Mouse (Mus musculus) midbrain, embryonic 12.5 days (tissue): Measurements from ENCODE around the gene Ipcef1. TPM values are rescaled to one million over a fixed set of nuclear protein-coding genes. Genes with fewer than 3 reads are reported as not detected.

Experiments used
- ATAC-seq: fragments of 200-750 bp; cut with Nextera tagmentation; 2 replicates; pipeline ENCODE4 v1.8.0; 2017; ENCODE audit warnings: low read depth, moderate TSS enrichment, moderate library complexity; ENCODE audit not compliant: low FRiP score
- H3K27ac ChIP-seq: fragments of 300-500 bp; sonication (generic); replicated peaks from 2 replicates; pipeline ENCODE4 v1.5.1; 2016; ENCODE audit warnings: mild to moderate bottlenecking
- H3K27me3 ChIP-seq: fragments of 300-500 bp; sonication (generic); 2 replicates; pipeline ENCODE4 v1.6.1; 2016; ENCODE audit warnings: mild to moderate bottlenecking
- H3K36me3 ChIP-seq: fragments of 300-500 bp; sonication (generic); 2 replicates; pipeline ENCODE4 v1.6.1; 2016
- H3K4me1 ChIP-seq: fragments of 300-500 bp; sonication (generic); 2 replicates; pipeline ENCODE4 v1.6.1; 2016
- H3K4me2 ChIP-seq: fragments of 300-500 bp; sonication (generic); replicated peaks from 2 replicates; pipeline ENCODE4 v1.6.1; 2016; ENCODE audit warnings: mild to moderate bottlenecking, moderate library complexity
- H3K4me3 ChIP-seq: fragments of 300-500 bp; sonication (generic); 2 replicates; pipeline ENCODE4 v1.5.1; 2016; ENCODE audit warnings: mild to moderate bottlenecking
- H3K9ac ChIP-seq: fragments of 300-500 bp; sonication (generic); replicated peaks from 2 replicates; pipeline ENCODE4 v1.6.1; 2016; ENCODE audit warnings: mild to moderate bottlenecking, moderate library complexity
- H3K9me3 ChIP-seq: fragments of 300-500 bp; sonication (generic); 2 replicates; pipeline ENCODE4 v1.6.1; 2016; ENCODE audit warnings: mild to moderate bottlenecking
- WGBS: fragments of 180-500 bp; shearing (Covaris S2); methylation state at CpG from one replicate; pipeline ENCODE4 v1.1.7; 2016; 5-methylcytosine and 5-hydroxymethylcytosine counted together
- polyA plus RNA-seq: library from polyadenylated mRNA; unstranded; fragments of >200 nt; fragmentation: Nextera tagmentation; extraction: Ambion mirVana; gene quantifications from 2 replicates; pipeline ENCODE4 v1.2.1, GENCODE M21; 2016

Gene Ipcef1
- polyA plus RNA-seq, 1 experiment from 2014 or later, result 0.56 TPM

DNA sequence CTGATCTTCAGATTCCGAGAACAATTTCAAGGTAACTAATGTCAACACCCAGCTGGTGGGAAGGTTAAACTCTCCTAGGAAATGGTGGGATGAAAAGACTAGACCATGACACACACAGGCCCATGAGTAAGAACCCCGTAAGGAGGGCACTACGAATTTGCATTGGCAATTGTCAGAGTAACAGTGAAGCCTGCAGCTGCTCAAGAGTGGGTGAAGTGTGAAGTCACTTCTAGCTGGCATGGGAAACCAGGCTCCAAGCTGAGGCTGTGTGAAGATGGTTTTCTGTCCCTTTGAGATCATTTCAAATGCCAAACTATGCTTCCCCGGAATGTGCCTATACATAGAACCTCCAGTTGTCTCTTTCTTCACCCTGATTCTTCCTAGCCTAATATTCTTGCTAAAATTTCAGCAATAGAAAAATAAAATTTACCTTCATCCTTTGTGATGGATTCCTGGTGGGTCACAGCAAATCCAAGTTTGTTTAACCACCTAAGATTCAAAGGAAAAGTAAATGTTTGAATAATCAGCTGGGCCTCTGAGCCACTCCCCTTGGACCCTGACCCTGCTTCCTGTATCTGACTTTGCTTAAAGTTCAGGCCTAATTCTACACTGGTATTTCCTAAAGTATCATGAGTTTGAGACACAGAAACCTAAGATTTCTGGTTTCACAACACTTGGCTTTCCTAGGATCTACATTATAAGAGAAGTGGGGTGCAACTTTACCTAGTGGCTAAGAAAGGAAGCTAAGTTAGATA lies 115.4 kb downstream of the Ipcef1 start:
- Histone ChIP-seq H3K27me3 (no peaks in the 10 kb centered on the region), H3K4me2 (no peak overlapping the region), H3K9ac (no peak overlapping the region), H3K27ac (no peak overlapping the region), H3K4me1 (no peaks in the 10 kb centered on the region), H3K9me3 (no peaks in the 10 kb centered on the region), H3K36me3 (no peaks in the 10 kb centered on the region), H3K4me3 (no peak overlapping the region)
- WGBS, result 89% methylated on average over 4 of the region's 4 CpGs
- no peak for ATAC-seq

- no peaks in the 10 kb centered on the region for H3K9me3 ChIP-seq
- no peaks in the 10 kb centered on the region for H3K36me3 ChIP-seq
- H3K27me3 ChIP-seq, result no peaks in the 10 kb centered on the region
- ATAC-seq, result no peak
- no peaks in the 10 kb centered on the region for H3K4me1 ChIP-seq
- H3K4me3 ChIP-seq, result no peak overlapping the region
- 72% methylated on average over 3 of the region's 3 CpGs for WGBS
- no peak overlapping the region for H3K9ac ChIP-seq
- no peak overlapping the region for H3K4me2 ChIP-seq
- no peak overlapping the region for H3K27ac ChIP-seq
Observed at GRCm38 (mm10) chr10:6934776-6935175, 117.5 kb downstream of the Ipcef1 start.

GRCm38 (mm10) chr10:6930889-6931288 lies 121.4 kb downstream of the Ipcef1 start:
- H3K36me3 ChIP-seq, result no peaks in the 10 kb centered on the region
- H3K9ac ChIP-seq, result no peak overlapping the region
- ATAC-seq, result no peak
- no peaks in the 10 kb centered on the region for H3K27me3 ChIP-seq
- H3K4me2 ChIP-seq, result no peak overlapping the region
- no peak overlapping the region for H3K27ac ChIP-seq
- H3K4me1 ChIP-seq, result no peaks in the 10 kb centered on the region
- H3K4me3 ChIP-seq, result no peak overlapping the region
- H3K9me3 ChIP-seq, result no peaks in the 10 kb centered on the region
- WGBS, result 78% methylated on average over 2 of the region's 2 CpGs

DNA sequence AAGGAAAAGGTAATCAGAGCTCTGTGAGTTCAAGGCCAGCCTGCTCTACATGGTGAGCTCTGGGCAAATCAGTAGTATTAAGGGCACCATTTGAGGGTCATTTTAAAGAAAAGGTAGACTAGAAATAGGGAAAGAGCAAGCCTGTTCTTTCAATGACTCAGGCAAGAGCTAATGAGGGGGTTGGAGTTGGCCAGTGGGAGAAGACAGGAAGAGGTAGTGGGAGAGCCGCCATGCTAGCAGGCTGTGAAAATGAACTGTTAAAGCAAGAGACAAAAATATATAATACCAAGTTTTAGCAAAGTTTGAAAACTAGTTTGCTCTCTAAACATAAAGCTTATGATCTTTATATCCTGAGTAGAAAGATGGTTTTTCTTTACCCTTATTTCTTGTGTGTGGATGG lies 121.9 kb downstream of the Ipcef1 start:
- H3K4me2 ChIP-seq, result no peak overlapping the region
- no peaks in the 10 kb centered on the region for H3K36me3 ChIP-seq
- no peaks in the 10 kb centered on the region for H3K9me3 ChIP-seq
- H3K9ac ChIP-seq, result no peak overlapping the region
- ATAC-seq, result no peak
- 85% methylated on average over 1 of the region's 1 CpGs for WGBS
- no peak overlapping the region for H3K4me3 ChIP-seq
- H3K27ac ChIP-seq, result no peak overlapping the region
- no peaks in the 10 kb centered on the region for H3K27me3 ChIP-seq
- no peaks in the 10 kb centered on the region for H3K4me1 ChIP-seq

GRCm38 (mm10) chr10:6928905-6929304 lies 123.4 kb downstream of the Ipcef1 start:
- 68% methylated on average over 1 of the region's 1 CpGs for WGBS
- no peaks in the 10 kb centered on the region for H3K9me3 ChIP-seq
- ATAC-seq, result no peak
- H3K4me3 ChIP-seq, result no peak overlapping the region
- H3K4me1 ChIP-seq, result no peaks in the 10 kb centered on the region
- H3K36me3 ChIP-seq, result no peaks in the 10 kb centered on the region
- H3K9ac ChIP-seq, result no peak overlapping the region
- H3K27me3 ChIP-seq, result no peaks in the 10 kb centered on the region
- H3K27ac ChIP-seq, result no peak overlapping the region
- no peak overlapping the region for H3K4me2 ChIP-seq

DNA sequence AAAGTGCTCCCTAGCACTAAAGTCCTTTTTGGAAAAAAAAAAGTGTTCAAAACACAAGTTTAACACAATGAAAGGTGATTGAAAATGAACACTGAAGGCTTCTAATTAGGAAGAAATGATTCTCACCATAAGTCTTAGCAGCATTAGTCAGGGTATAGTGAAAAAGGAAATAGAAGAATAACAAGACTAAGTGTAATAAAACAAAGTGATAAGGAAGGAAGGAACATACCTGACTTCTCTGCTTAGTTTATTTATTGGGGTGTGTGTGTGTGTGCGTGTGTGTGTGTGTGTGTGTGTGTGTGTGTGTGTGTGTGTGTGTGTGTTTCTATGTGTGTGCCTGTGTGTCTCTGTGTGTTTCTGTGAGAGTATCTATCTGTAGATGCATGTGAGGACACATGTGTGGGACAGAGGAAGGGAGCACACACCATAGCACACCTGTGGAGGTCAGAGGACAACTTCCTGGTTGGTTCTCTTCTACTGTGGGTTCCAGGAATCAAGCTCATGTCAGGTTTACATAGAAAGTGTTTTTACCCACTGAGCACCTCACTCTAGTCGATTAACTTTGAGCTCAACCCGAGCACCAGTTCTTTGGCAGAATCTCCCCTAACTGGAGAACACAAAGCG lies 124.6 kb downstream of the Ipcef1 start:
- H3K27me3 ChIP-seq, result no peaks in the 10 kb centered on the region
- no peak overlapping the region for H3K4me2 ChIP-seq
- ATAC-seq, result no peak
- no peaks in the 10 kb centered on the region for H3K4me1 ChIP-seq
- WGBS, result 88% methylated on average over 4 of the region's 4 CpGs
- H3K27ac ChIP-seq, result no peak overlapping the region
- H3K36me3 ChIP-seq, result no peaks in the 10 kb centered on the region
- no peak overlapping the region for H3K4me3 ChIP-seq
- H3K9me3 ChIP-seq, result no peaks in the 10 kb centered on the region
- H3K9ac ChIP-seq, result no peak overlapping the region

- no peaks in the 10 kb centered on the region for H3K27me3 ChIP-seq
- no peaks in the 10 kb centered on the region for H3K36me3 ChIP-seq
- WGBS, result 92% methylated on average over 2 of the region's 2 CpGs
- no peak for ATAC-seq
- no peaks in the 10 kb centered on the region for H3K9me3 ChIP-seq
- H3K4me3 ChIP-seq, result no peak overlapping the region
- no peak overlapping the region for H3K9ac ChIP-seq
- H3K27ac ChIP-seq, result no peak overlapping the region
- H3K4me2 ChIP-seq, result no peak overlapping the region
- H3K4me1 ChIP-seq, result no peaks in the 10 kb centered on the region
Observed at GRCm38 (mm10) chr10:6926724-6927123, 125.6 kb downstream of the Ipcef1 start.

- no peaks in the 10 kb centered on the region for H3K9me3 ChIP-seq
- H3K36me3 ChIP-seq, result no peaks in the 10 kb centered on the region
- H3K27ac ChIP-seq, result peak overlapping the region; percentile 52
- no peaks in the 10 kb centered on the region for H3K27me3 ChIP-seq
- no peak overlapping the region for H3K9ac ChIP-seq
- no peak overlapping the region for H3K4me3 ChIP-seq
- peaks cover 8% of the 10 kb centered on the region for H3K4me1 ChIP-seq
- peak overlapping the region; percentile 28 for H3K4me2 ChIP-seq
- WGBS, result 6% methylated on average over 6 of the region's 6 CpGs
- ATAC-seq, result peak; percentile 62; the same call in 1 of the 2 replicates
Observed at GRCm38 (mm10) chr10:6916545-6917257, 135.6 kb downstream of the Ipcef1 start.

GRCm38 (mm10) chr10:6915991-6916390 lies 136.3 kb downstream of the Ipcef1 start:
- H3K36me3 ChIP-seq, result no peaks in the 10 kb centered on the region
- no peak overlapping the region for H3K4me2 ChIP-seq
- H3K27me3 ChIP-seq, result no peaks in the 10 kb centered on the region
- no peak overlapping the region for H3K9ac ChIP-seq
- no peak for ATAC-seq
- no peak overlapping the region for H3K27ac ChIP-seq
- 26% methylated on average over 1 of the region's 1 CpGs for WGBS
- H3K9me3 ChIP-seq, result no peaks in the 10 kb centered on the region
- H3K4me1 ChIP-seq, result peaks cover 8% of the 10 kb centered on the region
- H3K4me3 ChIP-seq, result no peak overlapping the region

DNA sequence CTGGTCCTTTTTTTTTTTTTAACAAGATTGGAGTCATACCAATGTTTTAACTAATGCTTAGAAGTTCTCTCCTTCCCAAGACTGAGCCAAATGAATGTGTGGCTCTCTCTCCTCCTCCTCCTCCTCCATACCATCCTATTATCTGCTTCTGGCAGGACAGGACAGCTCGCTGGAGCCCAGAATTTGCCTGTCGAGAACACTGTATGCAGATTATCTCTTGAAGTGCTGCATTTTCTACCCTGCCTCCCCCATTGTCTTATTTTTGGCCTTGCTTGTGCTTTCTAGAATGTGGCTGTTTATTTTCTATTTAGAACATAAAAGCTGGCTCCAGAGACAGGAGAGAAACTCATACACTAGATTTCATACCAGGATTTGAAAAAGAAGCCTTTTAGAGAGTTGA lies 142.5 kb downstream of the Ipcef1 start:
- ATAC-seq, result no peak
- WGBS, result 62% methylated on average over 2 of the region's 2 CpGs
- Histone ChIP-seq H3K9ac (no peak overlapping the region), H3K27ac (no peak overlapping the region), H3K4me2 (no peak overlapping the region), H3K27me3 (no peaks in the 10 kb centered on the region), H3K4me3 (no peak overlapping the region), H3K36me3 (no peaks in the 10 kb centered on the region), H3K4me1 (no peaks in the 10 kb centered on the region), H3K9me3 (no peaks in the 10 kb centered on the region)

GRCm38 (mm10) chr10:6901819-6902393 lies 150.4 kb downstream of the Ipcef1 start:
- 79% methylated on average over 3 of the region's 3 CpGs for WGBS
- no peak overlapping the region for H3K9ac ChIP-seq
- no peak overlapping the region for H3K4me3 ChIP-seq
- no peaks in the 10 kb centered on the region for H3K4me1 ChIP-seq
- H3K4me2 ChIP-seq, result no peak overlapping the region
- H3K36me3 ChIP-seq, result no peaks in the 10 kb centered on the region
- no peak overlapping the region for H3K27ac ChIP-seq
- no peaks in the 10 kb centered on the region for H3K9me3 ChIP-seq
- no peak for ATAC-seq
- H3K27me3 ChIP-seq, result no peaks in the 10 kb centered on the region

DNA sequence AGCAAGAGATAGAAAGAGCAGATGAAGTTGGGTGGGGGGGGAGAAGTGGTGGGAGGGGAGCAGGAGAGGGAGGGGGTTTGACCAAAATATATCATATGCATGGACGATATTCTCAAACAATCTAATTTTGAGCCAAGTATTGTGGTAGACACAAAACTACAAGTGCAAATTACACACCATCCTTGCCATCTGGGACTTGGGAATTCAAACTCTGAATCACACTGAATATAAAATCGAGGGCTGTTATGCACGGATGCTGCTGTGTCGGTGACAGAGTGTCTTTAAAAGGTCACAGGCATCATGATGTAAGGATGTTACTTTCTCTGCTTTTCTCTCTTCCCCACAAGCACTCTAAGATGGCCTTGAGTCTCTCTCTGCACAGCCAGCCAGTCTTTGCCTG lies 152.2 kb downstream of the Ipcef1 start:
- H3K4me3 ChIP-seq, result no peak overlapping the region
- H3K36me3 ChIP-seq, result no peaks in the 10 kb centered on the region
- H3K4me2 ChIP-seq, result no peak overlapping the region
- H3K4me1 ChIP-seq, result no peaks in the 10 kb centered on the region
- no peak for ATAC-seq
- 90% methylated on average over 4 of the region's 4 CpGs for WGBS
- H3K27me3 ChIP-seq, result no peaks in the 10 kb centered on the region
- H3K9ac ChIP-seq, result no peak overlapping the region
- H3K27ac ChIP-seq, result no peak overlapping the region
- no peaks in the 10 kb centered on the region for H3K9me3 ChIP-seq
